Mouse (Mus musculus) neural tube, embryonic 15.5 days (tissue): Measurements from ENCODE around the gene Ccnf. TPM values are rescaled to one million over a fixed set of nuclear protein-coding genes. Genes with fewer than 3 reads are reported as not detected.

ENCODE experiments used
- microRNA-seq: library from miRNA; unstranded; fragments of <30 nt; microRNA quantifications from one replicate; pipeline ENCODE4, GENCODE M21; 2017
- polyA plus RNA-seq: library from polyadenylated mRNA; unstranded; fragments of >200 nt; fragmentation: Nextera tagmentation; extraction: Ambion mirVana; gene quantifications from 2 replicates; pipeline ENCODE4 v1.2.1, GENCODE M21; 2015

Ccnf gene
- polyA plus RNA-seq, 1 experiment from 2014 or later: 13.4 TPM

Small RNAs within 50 kb of the gene (microRNA-seq; reads per million reads assigned to microRNA genes)
- gene Mir5134: not detected
- gene Mir6965: 0.52 reads per million

Other genes starting within 250 kb of the Ccnf start
- 0.19 and 0.28 TPM in 2 replicates for gene Prss27, start 213.3 kb downstream of the Ccnf start, polyA plus RNA-seq
- gene Kctd5, start 178.0 kb downstream of the Ccnf start, polyA plus RNA-seq: 75.9 and 77.4 TPM in 2 replicates
- 63.9 and 68.9 TPM in 2 replicates for gene Pdpk1, start 100.6 kb downstream of the Ccnf start, polyA plus RNA-seq
- 35.7 and 37.8 TPM in 2 replicates for gene Amdhd2, start 87.7 kb downstream of the Ccnf start, polyA plus RNA-seq
- 1,457 and 1,659 TPM in 2 replicates for gene Atp6v0c, start 81.8 kb downstream of the Ccnf start, polyA plus RNA-seq
- gene Tbc1d24, start 45.9 kb downstream of the Ccnf start, polyA plus RNA-seq: 21.0 and 24.0 TPM in 2 replicates
- 5.9 and 6.0 TPM in 2 replicates for gene Ntn3, start 42.0 kb downstream of the Ccnf start, polyA plus RNA-seq
- 8.8 and 10.7 TPM in 2 replicates for gene Tedc2, start 30.6 kb downstream of the Ccnf start, polyA plus RNA-seq
- gene Abca17, start 99.6 kb upstream of the Ccnf start, polyA plus RNA-seq: 0.70 and 1.3 TPM in 2 replicates
- gene Abca3, start 100.5 kb upstream of the Ccnf start, polyA plus RNA-seq: 25.5 and 29.4 TPM in 2 replicates
- 289 and 293 TPM in 2 replicates for gene Rnps1, start 163.1 kb upstream of the Ccnf start, polyA plus RNA-seq
- 51.5 and 58.8 TPM in 2 replicates for gene Eci1, start 175.2 kb upstream of the Ccnf start, polyA plus RNA-seq
- gene Dnase1l2, start 191.6 kb upstream of the Ccnf start, polyA plus RNA-seq: 5.4 and 8.7 TPM in 2 replicates
- 46.3 and 49.5 TPM in 2 replicates for gene E4f1, start 218.8 kb upstream of the Ccnf start, polyA plus RNA-seq
- 76.1 and 79.7 TPM in 2 replicates for gene Pgp, start 218.9 kb upstream of the Ccnf start, polyA plus RNA-seq
- gene Bricd5, start 222.4 kb upstream of the Ccnf start, polyA plus RNA-seq: 0.73 TPM in 1 of 2 replicates, not detected in the other
- gene Mlst8, start 227.6 kb upstream of the Ccnf start, polyA plus RNA-seq: 29.5 and 33.1 TPM in 2 replicates
- gene Caskin1, start 237.1 kb upstream of the Ccnf start, polyA plus RNA-seq: 42.7 and 53.4 TPM in 2 replicates